Comparison of ENCODE assay signal across 8 mouse cellular contexts in genomic region chr1:195092220-195092720, GRCm38 (mm10). TPM values are rescaled to one million over a fixed set of nuclear protein-coding genes. Genes with fewer than 3 reads are reported as not detected.
DNase-seq lines count a peak whose midpoint lies in the region; ATAC-seq and TF ChIP-seq lines count a peak whose summit lies in the region.

Cd46 (minus strand) TSS chr1:195092249.

- no peak within 1 kb of the TSS for H3K27ac ChIP-seq in limb, embryonic 14.5 days (replicated peaks; ENCODE audit: low read depth, low read length)
- H3K27ac ChIP-seq in midbrain, embryonic 15.5 days = no peak within 1 kb of the TSS
- H3K27ac ChIP-seq in stomach, embryonic 14.5 days (ENCODE audit: low read length) = no peak within 1 kb of the TSS

- H3K4me1 ChIP-seq in limb, embryonic 14.5 days (ENCODE audit: control insufficient read depth, insufficient read depth, low read length) = peaks cover 4% of the 10 kb centered on the region; the same call in 1 of the 2 replicates
- peaks cover 7% of the 10 kb centered on the region for H3K4me1 ChIP-seq in midbrain, embryonic 15.5 days
- peaks cover 3% of the 10 kb centered on the region; the same call in 1 of the 2 replicates for H3K4me1 ChIP-seq in stomach, embryonic 14.5 days (ENCODE audit: control insufficient read depth, insufficient read depth, low read length)

- H3K9me3 ChIP-seq in limb, embryonic 14.5 days (ENCODE audit: control insufficient read depth, low read length) = no peaks in the 10 kb centered on the region
- H3K9me3 ChIP-seq in midbrain, embryonic 15.5 days = no peaks in the 10 kb centered on the region
- no peaks in the 10 kb centered on the region for H3K9me3 ChIP-seq in stomach, embryonic 14.5 days (ENCODE audit: control insufficient read depth, low read depth, low read length)

- H3K27me3 ChIP-seq in limb, embryonic 14.5 days (ENCODE audit: control insufficient read depth, insufficient read depth, low read length) = no peaks in the 10 kb centered on the region
- H3K27me3 ChIP-seq in midbrain, embryonic 15.5 days (replicated peaks) = no peaks in the 10 kb centered on the region
- no peaks in the 10 kb centered on the region for H3K27me3 ChIP-seq in stomach, embryonic 14.5 days (ENCODE audit: control insufficient read depth, insufficient read depth, low read length)

- peak within 1 kb of the TSS; percentile 73 for H3K4me2 ChIP-seq in limb, embryonic 14.5 days (replicated peaks; ENCODE audit: low read depth, low read length, severe bottlenecking)
- peak within 1 kb of the TSS; percentile 53 for H3K4me2 ChIP-seq in midbrain, embryonic 15.5 days
- H3K4me2 ChIP-seq in stomach, embryonic 14.5 days (replicated peaks; ENCODE audit: low read depth, low read length) = peak within 1 kb of the TSS; percentile 45

- DNase-seq in left cerebral cortex, postnatal 14 days (ENCODE audit: low spot score in 2 of 2) = peak; percentile 7 to 23
- no peak for DNase-seq in left cerebral cortex, adult 11 months (ENCODE audit: low spot score)
- DNase-seq in cerebellum, postnatal 36 days = peak; percentile 13 to 19
- DNase-seq in gastrocnemius, postnatal 14 days = peak; percentile 57
- peak; percentile 85 for DNase-seq in induced T-regulatory cell, adult 2 months (ENCODE audit: low read depth)
- DNase-seq in limb, embryonic 14.5 days (ENCODE audit: low spot score) = peak; percentile 75

- H3K36me3 ChIP-seq in limb, embryonic 14.5 days (ENCODE audit: control insufficient read depth, insufficient read depth, low read length) = peaks cover 4% of the 10 kb centered on the region; the same call in 1 of the 2 replicates
- 0 out of 2 replicates have a peak, but pooled peaks cover 2% of the 10 kb centered on the region for H3K36me3 ChIP-seq in midbrain, embryonic 15.5 days (replicated peaks)
- no peaks in the 10 kb centered on the region; the same call in 1 of the 2 replicates for H3K36me3 ChIP-seq in stomach, embryonic 14.5 days (ENCODE audit: control insufficient read depth, insufficient read depth, low read length)

- peak; percentile 93 for ATAC-seq in limb, embryonic 14.5 days (ENCODE audit: low FRiP score, low read depth)
- ATAC-seq in midbrain, embryonic 15.5 days (replicated peaks) = peak; percentile 94
- peak; percentile 97 for ATAC-seq in stomach, embryonic 14.5 days (ENCODE audit: insufficient number of reproducible peaks, insufficient read depth, low FRiP score, low read depth)

- H3K4me3 ChIP-seq in limb, embryonic 14.5 days (replicated peaks; ENCODE audit: low read length) = peak within 1 kb of the TSS; percentile 37
- H3K4me3 ChIP-seq in midbrain, embryonic 15.5 days = peak within 1 kb of the TSS; percentile 32
- peak within 1 kb of the TSS; percentile 31 for H3K4me3 ChIP-seq in stomach, embryonic 14.5 days (ENCODE audit: low read depth, low read length)

- WGBS in limb, embryonic 14.5 days = 5% methylated on average over 14 of the region's 14 CpGs
- 3% methylated on average over 14 of the region's 14 CpGs for WGBS in midbrain, embryonic 15.5 days
- WGBS in stomach, embryonic 14.5 days = 2% methylated on average over 14 of the region's 14 CpGs

- H3K9ac ChIP-seq in limb, embryonic 14.5 days (ENCODE audit: low read depth, low read length, severe bottlenecking) = peak within 1 kb of the TSS; percentile 51
- no peak within 1 kb of the TSS for H3K9ac ChIP-seq in midbrain, embryonic 15.5 days
- no peak within 1 kb of the TSS; the same call in 1 of the 2 replicates for H3K9ac ChIP-seq in stomach, embryonic 14.5 days (replicated peaks; ENCODE audit: low read depth, low read length)

- intact Hi-C loops in left cerebral cortex, postnatal 14 days (cut with DNase I) = no loop called here
- intact Hi-C loops in gastrocnemius, postnatal 14 days (cut with DNase I; ENCODE audit: low total_unique reads) = no loop called here

- TF ChIP-seq POLR2A in limb, embryonic 14.5 days (IDR thresholded peaks at IDR 0.05; ENCODE audit: borderline replicate concordance, extremely low read depth, insufficient read depth, insufficient read length) = no peak

RNA-seq across cellular contexts. Expression of gene Cd46, which starts in this region (rescaled TPM):
- 1 to 10 TPM; 4.9 to 6.3 TPM for total RNA-seq in left cerebral cortex, postnatal 14 days (2021)
- total RNA-seq in gastrocnemius, postnatal 14 days (2021) = 1 to 10 TPM; 1.0 to 1.4 TPM
- 2.9 and 3.3 TPM in 2 replicates for polyA plus RNA-seq in limb, embryonic 14.5 days (2012; rRNA removed)
- polyA plus RNA-seq in limb, embryonic 14.5 days (2014; fragmentation: Nextera tagmentation; extraction: Ambion mirVana) = 1.3 and 1.7 TPM in 2 replicates
- polyA plus RNA-seq in midbrain, embryonic 15.5 days (2015; fragmentation: Nextera tagmentation; extraction: Ambion mirVana) = 1.4 and 1.7 TPM in 2 replicates
- 1.9 and 2.2 TPM in 2 replicates for polyA plus RNA-seq in stomach, embryonic 14.5 days (2014; fragmentation: Nextera tagmentation; extraction: Ambion mirVana)
